Mouse (Mus musculus) midbrain, postnatal 0 days (tissue): ENCODE data around the gene Tpx2. TPM values are rescaled to one million over a fixed set of nuclear protein-coding genes. Genes with fewer than 3 reads are reported as not detected.

Experiments used
- ATAC-seq: fragments of 200-750 bp; cut with Nextera tagmentation; 2 replicates; pipeline ENCODE4 v1.8.0; 2017; ENCODE audit warnings: moderate number of reproducible peaks, mild to moderate bottlenecking, moderate TSS enrichment, moderate library complexity; ENCODE audit not compliant: low FRiP score
- DNase-seq: peaks from one replicate; pipeline ENCODE4 v3.0.0-alpha.2; 2015; ENCODE audit warnings: low spot score
- H3K27ac ChIP-seq: fragments of 300-500 bp; sonication (generic); 2 replicates; pipeline ENCODE4 v1.5.1; 2014; ENCODE audit warnings: low read depth, mild to moderate bottlenecking, low read length, mixed read lengths
- H3K27me3 ChIP-seq: fragments of 300-500 bp; sonication (generic); 2 replicates; pipeline ENCODE4 v1.6.1; 2014; ENCODE audit warnings: low read length, control low read depth, mixed read lengths; ENCODE audit not compliant: insufficient read depth
- H3K36me3 ChIP-seq: fragments of 300-500 bp; sonication (generic); 2 replicates; pipeline ENCODE4 v1.6.1; 2014; ENCODE audit warnings: low read length, control low read depth, mixed read lengths; ENCODE audit not compliant: insufficient read depth
- H3K4me1 ChIP-seq: fragments of 300-500 bp; sonication (generic); 2 replicates; pipeline ENCODE4 v1.6.1; 2014; ENCODE audit warnings: mild to moderate bottlenecking, control low read depth, antibody characterized with exemption, low read length, mixed read lengths; ENCODE audit not compliant: insufficient read depth
- H3K4me2 ChIP-seq: fragments of 300-500 bp; sonication (generic); 2 replicates; pipeline ENCODE4 v1.6.1; 2014; ENCODE audit warnings: low read depth, mild to moderate bottlenecking, low read length, mixed read lengths; ENCODE audit not compliant: poor library complexity, severe bottlenecking
- H3K4me3 ChIP-seq: fragments of 300-500 bp; sonication (generic); 2 replicates; pipeline ENCODE4 v1.5.1; 2014; ENCODE audit warnings: low read depth, mild to moderate bottlenecking, low read length, moderate library complexity
- H3K9ac ChIP-seq: fragments of 300-500 bp; sonication (generic); replicated peaks from 2 replicates; pipeline ENCODE4 v1.6.1; 2014; ENCODE audit warnings: mild to moderate bottlenecking, low read length, moderate library complexity, mixed read lengths; ENCODE audit not compliant: poor library complexity, severe bottlenecking
- H3K9me3 ChIP-seq: fragments of 300-500 bp; sonication (generic); 2 replicates; pipeline ENCODE4 v1.6.1; 2016; ENCODE audit warnings: low read length, control low read depth
- CTCF ChIP-seq: IDR thresholded peaks from 2 replicates; pipeline ENCODE4 v1.5.1; 2016; ENCODE audit warnings: antibody characterized with exemption, mild to moderate bottlenecking
- WGBS: fragments of 180-500 bp; shearing (Covaris S2); extraction: QIAGEN DNeasy Blood & Tissue Kit; methylation state at CpG from one replicate; pipeline ENCODE4 v1.1.7; 2014; 5-methylcytosine and 5-hydroxymethylcytosine counted together
- microRNA-seq: library from miRNA; unstranded; fragments of <30 nt; microRNA quantifications from one replicate; pipeline ENCODE4, GENCODE M21; 2016; ENCODE audit warnings: borderline number of aligned reads
- polyA plus RNA-seq: library from polyadenylated mRNA; unstranded; fragments of >200 nt; fragmentation: Nextera tagmentation; extraction: Ambion mirVana; gene quantifications from 2 replicates; pipeline ENCODE4 v1.2.1, GENCODE M21; 2015
- total RNA-seq: library from RNA; depleted of rRNA; stranded (reverse); fragments of >200 nt; gene quantifications from 2 replicates; pipeline ENCODE4 v1.2.3, GENCODE M21; 2014; rRNA removed

Gene Tpx2
- total and polyA plus RNA-seq, 2 experiments from 2014 or later = 4.7 to 4.8 TPM

DNA sequence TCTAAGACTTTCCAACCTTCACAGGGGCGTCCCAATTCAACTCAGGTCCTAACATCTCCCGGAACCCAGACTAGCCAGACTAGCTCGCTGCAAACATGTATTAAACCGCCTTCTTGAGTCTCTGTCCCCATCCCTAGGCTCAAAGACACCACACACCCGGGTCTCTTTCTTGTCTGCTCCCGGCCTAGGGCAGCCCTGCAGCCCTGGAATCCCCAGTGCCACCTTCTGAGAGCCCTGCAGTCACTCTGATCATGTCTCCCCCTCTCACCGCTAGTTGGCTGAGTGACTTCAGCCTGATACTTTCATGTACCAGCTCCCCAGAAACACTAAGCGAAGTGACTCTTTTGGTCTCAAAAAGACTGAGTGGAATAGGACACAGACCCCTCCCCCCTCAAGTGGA, 95.8 kb downstream of the Tpx2 start:
- 4% methylated on average over 8 of the region's 8 CpGs for WGBS
- H3K9ac ChIP-seq = peak overlapping the region; percentile 60
- ATAC-seq = no peak

DNA sequence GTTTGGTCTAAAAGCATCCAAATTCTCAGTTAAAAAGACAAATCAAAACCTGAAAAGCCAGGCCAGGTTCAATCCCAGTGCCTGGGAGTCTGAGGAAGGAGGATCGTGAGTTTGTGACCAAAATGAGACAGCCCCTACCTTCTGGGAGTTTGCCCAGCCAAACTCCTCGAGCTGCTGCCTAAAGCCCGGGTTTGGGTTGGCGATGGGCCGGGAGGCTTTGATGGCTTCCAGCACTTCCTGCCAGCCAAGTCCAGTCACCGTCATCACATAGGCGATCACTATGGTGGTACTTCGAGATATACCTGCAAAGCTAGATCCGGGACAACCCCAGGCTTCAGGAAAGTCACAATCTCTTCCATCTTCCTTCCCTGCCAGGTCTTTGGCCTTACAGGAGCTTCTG, 96.2 kb downstream of the Tpx2 start:
- Histone ChIP-seq H3K9me3 (no peaks in the 10 kb centered on the region), H3K4me3 (no peak overlapping the region), H3K4me1 (0 out of 2 replicates have a peak, but pooled peaks cover 7% of the 10 kb centered on the region), H3K27me3 (peaks cover 33% of the 10 kb centered on the region), H3K36me3 (no peaks in the 10 kb centered on the region), H3K4me2 (no peak overlapping the region), H3K27ac (no peak overlapping the region), H3K9ac (no peak overlapping the region)
- ATAC-seq = no peak
- 60% methylated on average over 9 of the region's 9 CpGs for WGBS
- TF ChIP-seq CTCF = no peak
- no peak for DNase-seq

More for the DNA sequence above, 95.8 kb downstream of the Tpx2 start:
- H3K27me3 ChIP-seq = peaks cover 33% of the 10 kb centered on the region
- peak overlapping the region; percentile 99 for H3K4me2 ChIP-seq
- TF ChIP-seq CTCF = peak; percentile 45
- H3K36me3 ChIP-seq = no peaks in the 10 kb centered on the region
- no peak for DNase-seq
- H3K4me1 ChIP-seq = 0 out of 2 replicates have a peak, but pooled peaks cover 7% of the 10 kb centered on the region
- no peak overlapping the region for H3K27ac ChIP-seq
- H3K4me3 ChIP-seq = peak overlapping the region; percentile 45
- H3K9me3 ChIP-seq = no peaks in the 10 kb centered on the region

Small RNAs within 50 kb of the gene (microRNA-seq; reads per million reads assigned to microRNA genes)
- gene Mir5622 = not detected

Other genes with a start within 250 kb of the Tpx2 start
- not detected in 2 replicates for gene Defb45, start 248.6 kb upstream of the Tpx2 start, total RNA-seq
- gene Defb45, start 248.6 kb upstream of the Tpx2 start, polyA plus RNA-seq = not detected in 2 replicates
- gene Defb36, start 243.6 kb upstream of the Tpx2 start, total RNA-seq = not detected in 2 replicates
- not detected in 2 replicates for gene Defb36, start 243.6 kb upstream of the Tpx2 start, polyA plus RNA-seq
- gene Defb25, start 224.9 kb upstream of the Tpx2 start, total RNA-seq = not detected in 2 replicates
- gene Defb25, start 224.9 kb upstream of the Tpx2 start, polyA plus RNA-seq = 0.79 and 1.2 TPM in 2 replicates
- 0.16 and 0.33 TPM in 2 replicates for gene Rem1, start 221.0 kb upstream of the Tpx2 start, total RNA-seq
- 0.49 and 0.94 TPM in 2 replicates for gene Rem1, start 221.0 kb upstream of the Tpx2 start, polyA plus RNA-seq
- gene H13, start 178.5 kb upstream of the Tpx2 start, total RNA-seq = 166 and 173 TPM in 2 replicates
- gene H13, start 178.5 kb upstream of the Tpx2 start, polyA plus RNA-seq = 175 and 182 TPM in 2 replicates
- 14.5 and 21.8 TPM in 2 replicates for gene Mcts2, start 160.9 kb upstream of the Tpx2 start, total RNA-seq
- gene Mcts2, start 160.9 kb upstream of the Tpx2 start, polyA plus RNA-seq = 28.0 and 28.1 TPM in 2 replicates
- 69.6 and 71.7 TPM in 2 replicates for gene Id1, start 111.7 kb upstream of the Tpx2 start, total RNA-seq
- gene Id1, start 111.7 kb upstream of the Tpx2 start, polyA plus RNA-seq = 52.6 and 58.3 TPM in 2 replicates
- gene Cox4i2, start 93.8 kb upstream of the Tpx2 start, total RNA-seq = 2.0 and 6.8 TPM in 2 replicates
- gene Cox4i2, start 93.8 kb upstream of the Tpx2 start, polyA plus RNA-seq = 3.3 and 4.5 TPM in 2 replicates
- gene Bcl2l1, start 16.2 kb upstream of the Tpx2 start, total RNA-seq = 124 and 133 TPM in 2 replicates
- gene Bcl2l1, start 16.2 kb upstream of the Tpx2 start, polyA plus RNA-seq = 150 and 158 TPM in 2 replicates
- 0.16 TPM in 1 of 2 replicates, not detected in the other for gene Mylk2, start 63.4 kb downstream of the Tpx2 start, total RNA-seq
- 0.05 TPM in 1 of 2 replicates, not detected in the other for gene Mylk2, start 63.4 kb downstream of the Tpx2 start, polyA plus RNA-seq
- gene Foxs1, start 85.2 kb downstream of the Tpx2 start, total RNA-seq = 4.0 and 6.8 TPM in 2 replicates
- 2.4 and 3.3 TPM in 2 replicates for gene Foxs1, start 85.2 kb downstream of the Tpx2 start, polyA plus RNA-seq
- 44.9 and 47.1 TPM in 2 replicates for gene Dusp15, start 103.7 kb downstream of the Tpx2 start, total RNA-seq
- 24.6 and 25.2 TPM in 2 replicates for gene Dusp15, start 103.7 kb downstream of the Tpx2 start, polyA plus RNA-seq
- gene Ttll9, start 114.5 kb downstream of the Tpx2 start, total RNA-seq = 4.9 and 7.8 TPM in 2 replicates
- 7.6 and 7.9 TPM in 2 replicates for gene Ttll9, start 114.5 kb downstream of the Tpx2 start, polyA plus RNA-seq
- 54.5 and 60.7 TPM in 2 replicates for gene Pdrg1, start 167.5 kb downstream of the Tpx2 start, total RNA-seq
- 240 and 249 TPM in 2 replicates for gene Pdrg1, start 167.5 kb downstream of the Tpx2 start, polyA plus RNA-seq
- gene Xkr7, start 183.9 kb downstream of the Tpx2 start, total RNA-seq = 34.0 and 35.5 TPM in 2 replicates
- 1.1 and 1.4 TPM in 2 replicates for gene Xkr7, start 183.9 kb downstream of the Tpx2 start, polyA plus RNA-seq
- 4.5 and 7.0 TPM in 2 replicates for gene Ccm2l, start 218.0 kb downstream of the Tpx2 start, total RNA-seq
- 1.1 and 1.3 TPM in 2 replicates for gene Ccm2l, start 218.0 kb downstream of the Tpx2 start, polyA plus RNA-seq